Mouse (Mus musculus): ENCODE data around the gene Fam81b. TPM values are rescaled to one million over a fixed set of nuclear protein-coding genes. Genes with fewer than 3 reads are reported as not detected.
"Not testable (repeated sequence)": the region's sequence is repeated elsewhere in the genome, so short reads cannot be mapped to it uniquely, and the experiment has no call there.

Gene Fam81b
- polyA plus RNA-seq (2014; fragmentation: Nextera tagmentation; extraction: Ambion mirVana) = 0.16 and 0.30 TPM in 2 replicates

DNA sequence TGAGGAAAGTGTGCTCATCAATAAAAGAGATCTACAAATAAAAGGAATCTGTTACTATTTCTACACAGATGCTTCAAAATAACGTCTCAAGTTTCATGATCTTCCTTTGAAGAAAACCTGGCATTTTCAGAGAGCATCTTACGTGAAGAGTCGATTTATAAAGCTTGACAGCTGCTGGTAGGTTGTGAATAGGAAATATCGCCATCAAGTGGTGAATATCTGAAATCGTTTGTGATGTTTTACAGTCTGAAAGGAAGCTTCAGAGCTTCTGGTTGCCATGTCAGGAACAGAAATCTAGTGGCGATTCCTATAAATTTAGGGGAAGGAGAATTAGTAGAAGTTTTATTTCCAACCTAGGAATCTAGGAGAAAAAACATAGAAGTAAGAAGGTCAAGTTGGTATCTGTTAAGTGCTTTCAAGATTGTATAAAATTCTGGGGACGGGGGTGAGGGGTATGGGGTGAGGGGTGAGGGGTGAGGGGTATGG, at the start of gene Fam81b:
Gene Fam81b, minus strand, starts transcription at position 436 of the 486 bp plus-strand sequence.
- WGBS = 48% methylated on average over 7 of the region's 7 CpGs
- Histone ChIP-seq H3K4me3 (replicated peaks; ENCODE audit: low read depth, low read length) (no peak within 1 kb of the TSS), H3K9ac (replicated peaks; ENCODE audit: low read length) (no peak within 1 kb of the TSS), H3K4me1 (ENCODE audit: control insufficient read depth, insufficient read depth, low read length) (no peaks in the 10 kb centered on the region), H3K27ac (replicated peaks; ENCODE audit: low read depth, low read length) (no peak within 1 kb of the TSS), H3K36me3 (ENCODE audit: control insufficient read depth, insufficient read depth, low read length) (no peaks in the 10 kb centered on the region), H3K27me3 (ENCODE audit: control insufficient read depth, insufficient read depth, low read length) (no peaks in the 10 kb centered on the region), H3K9me3 (ENCODE audit: control insufficient read depth, low read length) (no peaks in the 10 kb centered on the region), H3K4me2 (ENCODE audit: low read length) (no peak within 1 kb of the TSS)
- DNase-seq (peak; percentile 7), ATAC-seq (ENCODE audit: low FRiP score, low TSS enrichment) (no peak)

DNA sequence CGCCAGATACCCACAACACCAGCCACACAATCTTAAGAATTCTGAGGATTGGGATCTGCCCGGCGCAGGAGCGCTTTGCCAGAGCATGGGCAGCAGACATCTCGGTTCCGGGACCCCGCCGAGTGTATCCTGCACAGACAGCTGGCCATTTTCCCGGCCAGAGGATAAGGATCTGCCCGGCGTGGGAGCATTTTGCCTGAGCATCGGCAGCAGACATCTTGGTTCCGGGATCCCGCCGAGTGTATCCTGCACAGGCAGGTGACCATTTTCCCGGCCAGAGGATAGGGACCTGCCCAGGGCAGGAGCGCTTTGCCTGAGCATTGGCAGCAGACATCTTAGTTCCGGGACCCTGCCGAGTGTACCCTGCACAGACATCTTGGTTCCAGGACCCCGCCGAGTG, 41.1 kb upstream of the Fam81b start:
- not testable (repeated sequence) for ATAC-seq (ENCODE audit: low FRiP score, low TSS enrichment); H3K27me3 ChIP-seq (ENCODE audit: control insufficient read depth, insufficient read depth, low read length); H3K9ac ChIP-seq (replicated peaks; ENCODE audit: low read length); H3K36me3 ChIP-seq (ENCODE audit: control insufficient read depth, insufficient read depth, low read length); H3K4me2 ChIP-seq (ENCODE audit: low read length); H3K27ac ChIP-seq (replicated peaks; ENCODE audit: low read depth, low read length); H3K4me3 ChIP-seq (replicated peaks; ENCODE audit: low read depth, low read length); H3K9me3 ChIP-seq (ENCODE audit: control insufficient read depth, low read length); H3K4me1 ChIP-seq (ENCODE audit: control insufficient read depth, insufficient read depth, low read length); DNase-seq
- WGBS = 82% methylated on average over 19 of the region's 21 CpGs

DNA sequence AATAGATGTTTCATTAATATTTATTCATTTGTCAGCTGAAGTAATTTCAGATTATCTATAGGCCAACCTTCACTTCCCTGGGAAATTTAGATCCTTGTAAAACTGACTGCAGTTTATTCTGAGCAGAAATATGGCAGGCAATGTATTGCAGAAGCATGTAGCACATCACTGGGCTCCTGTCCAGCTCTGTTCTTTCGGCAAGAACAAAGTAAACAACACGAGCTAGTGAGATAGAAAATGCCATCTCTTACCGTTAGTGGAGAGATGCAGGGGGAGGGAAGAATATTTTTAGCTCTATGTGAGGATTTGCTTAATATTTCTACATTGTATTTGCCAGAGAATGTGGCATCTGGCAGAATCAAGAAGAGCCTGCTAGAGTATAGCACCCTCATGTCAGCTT, 13.8 kb upstream of the Fam81b start:
- Histone ChIP-seq H3K4me2 (ENCODE audit: low read length) (no peak overlapping the region), H3K36me3 (ENCODE audit: control insufficient read depth, insufficient read depth, low read length) (no peaks in the 10 kb centered on the region), H3K9ac (replicated peaks; ENCODE audit: low read length) (no peak overlapping the region), H3K27me3 (ENCODE audit: control insufficient read depth, insufficient read depth, low read length) (no peaks in the 10 kb centered on the region), H3K4me3 (replicated peaks; ENCODE audit: low read depth, low read length) (no peak overlapping the region), H3K4me1 (ENCODE audit: control insufficient read depth, insufficient read depth, low read length) (no peaks in the 10 kb centered on the region), H3K27ac (replicated peaks; ENCODE audit: low read depth, low read length) (no peak overlapping the region), H3K9me3 (ENCODE audit: control insufficient read depth, low read length) (no peaks in the 10 kb centered on the region)
- ATAC-seq (ENCODE audit: low FRiP score, low TSS enrichment) (no peak), DNase-seq (no peak)
- WGBS = 84% methylated on average over 3 of the region's 3 CpGs

DNA sequence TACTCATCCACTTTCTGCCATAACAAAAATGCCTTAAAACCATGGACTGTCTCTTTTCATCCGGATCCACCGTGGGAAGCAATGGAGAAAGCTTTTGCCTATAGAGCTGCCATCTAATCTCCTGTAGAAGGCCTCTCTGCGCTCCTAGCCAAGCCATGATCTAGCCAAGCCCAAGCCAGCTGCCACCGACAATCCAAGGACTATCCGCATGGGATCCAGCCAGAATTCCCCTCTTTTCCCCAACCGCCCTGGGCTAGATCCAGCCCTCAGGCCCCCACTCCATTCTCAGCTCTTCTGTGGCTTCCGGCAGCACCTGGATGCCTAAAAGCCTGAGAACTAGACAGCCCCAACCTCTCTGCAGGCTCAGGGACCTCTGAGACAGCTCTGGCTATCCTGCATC, 6.7 kb upstream of the Fam81b start:
- 89% methylated on average over 7 of the region's 7 CpGs for WGBS
- Histone ChIP-seq H3K4me1 (ENCODE audit: control insufficient read depth, insufficient read depth, low read length) (no peaks in the 10 kb centered on the region), H3K27me3 (ENCODE audit: control insufficient read depth, insufficient read depth, low read length) (no peaks in the 10 kb centered on the region), H3K36me3 (ENCODE audit: control insufficient read depth, insufficient read depth, low read length) (no peaks in the 10 kb centered on the region), H3K4me2 (ENCODE audit: low read length) (no peak overlapping the region), H3K9me3 (ENCODE audit: control insufficient read depth, low read length) (no peaks in the 10 kb centered on the region), H3K27ac (replicated peaks; ENCODE audit: low read depth, low read length) (no peak overlapping the region), H3K9ac (replicated peaks; ENCODE audit: low read length) (no peak overlapping the region), H3K4me3 (replicated peaks; ENCODE audit: low read depth, low read length) (no peak overlapping the region)
- no peak for DNase-seq
- ATAC-seq (ENCODE audit: low FRiP score, low TSS enrichment) = no peak

DNA sequence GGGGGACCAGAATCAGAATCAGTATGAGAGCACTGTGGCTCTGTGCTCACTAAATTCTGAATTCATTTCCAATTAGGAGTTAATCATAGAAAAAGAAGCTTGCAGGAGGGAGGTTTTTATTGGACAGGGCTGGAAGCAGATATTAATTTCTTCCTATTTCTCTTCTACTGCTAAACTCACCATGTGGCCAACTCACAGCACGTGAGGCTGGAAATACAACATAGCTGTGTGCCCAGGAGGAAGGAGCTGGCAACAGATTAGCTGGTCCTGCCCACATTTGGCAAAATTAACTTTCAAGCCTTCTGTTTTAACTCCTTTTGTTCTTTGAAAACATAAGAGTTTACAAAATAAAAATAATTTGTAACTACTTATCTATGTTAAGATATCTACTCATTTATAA, 3.9 kb upstream of the Fam81b start:
- Histone ChIP-seq H3K9ac (replicated peaks; ENCODE audit: low read length) (no peak overlapping the region), H3K36me3 (ENCODE audit: control insufficient read depth, insufficient read depth, low read length) (no peaks in the 10 kb centered on the region), H3K9me3 (ENCODE audit: control insufficient read depth, low read length) (no peaks in the 10 kb centered on the region), H3K27ac (replicated peaks; ENCODE audit: low read depth, low read length) (no peak overlapping the region), H3K4me1 (ENCODE audit: control insufficient read depth, insufficient read depth, low read length) (no peaks in the 10 kb centered on the region), H3K4me2 (ENCODE audit: low read length) (no peak overlapping the region), H3K27me3 (ENCODE audit: control insufficient read depth, insufficient read depth, low read length) (no peaks in the 10 kb centered on the region), H3K4me3 (replicated peaks; ENCODE audit: low read depth, low read length) (no peak overlapping the region)
- ATAC-seq (ENCODE audit: low FRiP score, low TSS enrichment) (no peak), DNase-seq (no peak)
- WGBS = 46% methylated on average over 1 of the region's 1 CpGs

DNA sequence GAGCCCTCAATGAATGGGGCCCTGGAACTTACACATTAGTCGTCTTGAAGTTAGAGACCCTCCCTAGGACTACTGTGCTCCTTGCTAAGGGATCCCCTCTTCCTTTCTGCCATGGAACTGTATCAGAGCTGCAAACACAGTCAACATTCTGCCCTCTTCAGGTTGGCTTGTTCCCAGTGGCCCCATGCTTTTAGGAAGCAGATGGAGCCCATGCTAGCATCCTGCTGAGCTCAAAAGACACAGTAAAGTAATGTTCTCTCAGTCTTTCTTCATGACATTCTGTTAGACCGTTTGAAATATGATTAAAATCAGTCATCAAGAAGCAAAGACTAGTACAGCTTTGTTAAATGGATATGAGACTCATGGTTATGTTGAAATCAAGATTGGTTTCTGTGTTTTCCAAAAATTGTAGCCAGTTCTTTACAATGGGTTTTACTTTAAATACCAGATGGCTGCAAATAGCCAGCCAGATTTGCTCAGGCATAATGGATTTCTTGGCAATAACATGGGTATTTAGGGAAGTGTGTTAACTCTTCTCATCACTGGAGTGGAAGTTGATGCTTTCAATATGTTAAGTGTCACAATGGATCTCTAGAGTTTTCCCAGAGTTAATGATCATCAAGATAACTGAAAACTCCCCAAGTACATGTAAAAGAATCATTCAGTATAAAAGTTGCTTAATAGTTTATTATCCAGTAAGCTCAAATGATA, 938 bp upstream of the Fam81b start:
- H3K36me3 ChIP-seq (ENCODE audit: control insufficient read depth, insufficient read depth, low read length) = no peaks in the 10 kb centered on the region
- H3K4me3 ChIP-seq (replicated peaks; ENCODE audit: low read depth, low read length) = no peak overlapping the region
- no peak for DNase-seq
- H3K4me1 ChIP-seq (ENCODE audit: control insufficient read depth, insufficient read depth, low read length) = no peaks in the 10 kb centered on the region
- H3K9me3 ChIP-seq (ENCODE audit: control insufficient read depth, low read length) = no peaks in the 10 kb centered on the region
- no peak for ATAC-seq (ENCODE audit: low FRiP score, low TSS enrichment)
- H3K27me3 ChIP-seq (ENCODE audit: control insufficient read depth, insufficient read depth, low read length) = no peaks in the 10 kb centered on the region
- no peak overlapping the region for H3K27ac ChIP-seq (replicated peaks; ENCODE audit: low read depth, low read length)
- WGBS = 60% methylated on average over 2 of the region's 2 CpGs
- H3K4me2 ChIP-seq (ENCODE audit: low read length) = no peak overlapping the region
- no peak overlapping the region for H3K9ac ChIP-seq (replicated peaks; ENCODE audit: low read length)

DNA sequence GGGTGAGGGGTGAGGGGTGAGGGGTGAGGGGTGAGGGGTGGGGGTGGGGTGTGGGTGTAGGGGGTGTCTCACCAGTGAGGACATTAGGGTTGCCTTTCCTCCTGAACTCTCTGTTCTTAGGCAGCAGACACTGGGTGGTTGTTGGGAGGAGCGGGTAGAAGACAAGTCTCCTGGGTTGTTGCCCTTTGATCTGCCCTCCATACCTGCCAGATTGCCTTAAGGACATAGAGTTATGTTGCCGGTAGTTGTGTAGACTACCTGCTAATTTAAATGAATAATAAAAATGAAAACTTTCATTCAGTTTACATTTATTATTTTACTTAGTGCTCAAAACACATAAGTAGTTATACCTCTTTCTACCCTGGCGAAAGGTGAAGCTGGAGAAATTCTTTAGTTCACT, 369 bp upstream of the Fam81b start:
- H3K9me3 ChIP-seq (ENCODE audit: control insufficient read depth, low read length) = no peaks in the 10 kb centered on the region
- no peaks in the 10 kb centered on the region for H3K4me1 ChIP-seq (ENCODE audit: control insufficient read depth, insufficient read depth, low read length)
- no peak overlapping the region for H3K4me3 ChIP-seq (replicated peaks; ENCODE audit: low read depth, low read length)
- WGBS = 94% methylated on average over 3 of the region's 3 CpGs
- H3K27ac ChIP-seq (replicated peaks; ENCODE audit: low read depth, low read length) = no peak overlapping the region
- no peak overlapping the region for H3K9ac ChIP-seq (replicated peaks; ENCODE audit: low read length)
- no peaks in the 10 kb centered on the region for H3K36me3 ChIP-seq (ENCODE audit: control insufficient read depth, insufficient read depth, low read length)
- DNase-seq (no peak), ATAC-seq (ENCODE audit: low FRiP score, low TSS enrichment) (no peak)
- H3K27me3 ChIP-seq (ENCODE audit: control insufficient read depth, insufficient read depth, low read length) = no peaks in the 10 kb centered on the region
- H3K4me2 ChIP-seq (ENCODE audit: low read length) = no peak overlapping the region

DNA sequence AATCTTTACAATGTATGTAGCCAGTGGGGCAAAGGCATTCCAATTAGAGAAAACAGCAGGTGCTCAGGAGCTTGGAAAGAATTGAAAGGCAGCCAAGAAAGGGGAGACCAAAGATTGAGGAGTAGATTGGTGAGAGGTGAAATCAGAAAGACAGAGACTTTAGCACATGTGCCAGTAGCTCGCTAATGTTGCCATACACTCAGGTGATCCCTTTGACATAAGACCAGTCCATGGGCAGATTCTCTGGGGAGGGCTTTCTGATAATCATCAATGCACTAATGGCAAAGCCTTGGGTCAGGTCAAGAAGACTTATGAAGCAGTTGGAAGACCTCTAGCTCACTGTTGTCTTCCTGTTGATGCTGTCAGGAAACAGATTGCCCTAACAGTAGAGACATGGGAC, 671 bp downstream of the Fam81b start:
- no peak overlapping the region for H3K4me2 ChIP-seq (ENCODE audit: low read length)
- H3K27me3 ChIP-seq (ENCODE audit: control insufficient read depth, insufficient read depth, low read length) = no peaks in the 10 kb centered on the region
- H3K4me3 ChIP-seq (replicated peaks; ENCODE audit: low read depth, low read length) = no peak overlapping the region
- no peaks in the 10 kb centered on the region for H3K4me1 ChIP-seq (ENCODE audit: control insufficient read depth, insufficient read depth, low read length)
- no peak overlapping the region for H3K27ac ChIP-seq (replicated peaks; ENCODE audit: low read depth, low read length)
- no peak for DNase-seq
- ATAC-seq (ENCODE audit: low FRiP score, low TSS enrichment) = no peak
- H3K9me3 ChIP-seq (ENCODE audit: control insufficient read depth, low read length) = no peaks in the 10 kb centered on the region
- no peaks in the 10 kb centered on the region for H3K36me3 ChIP-seq (ENCODE audit: control insufficient read depth, insufficient read depth, low read length)
- WGBS = 72% methylated on average over 1 of the region's 1 CpGs
- no peak overlapping the region for H3K9ac ChIP-seq (replicated peaks; ENCODE audit: low read length)

DNA sequence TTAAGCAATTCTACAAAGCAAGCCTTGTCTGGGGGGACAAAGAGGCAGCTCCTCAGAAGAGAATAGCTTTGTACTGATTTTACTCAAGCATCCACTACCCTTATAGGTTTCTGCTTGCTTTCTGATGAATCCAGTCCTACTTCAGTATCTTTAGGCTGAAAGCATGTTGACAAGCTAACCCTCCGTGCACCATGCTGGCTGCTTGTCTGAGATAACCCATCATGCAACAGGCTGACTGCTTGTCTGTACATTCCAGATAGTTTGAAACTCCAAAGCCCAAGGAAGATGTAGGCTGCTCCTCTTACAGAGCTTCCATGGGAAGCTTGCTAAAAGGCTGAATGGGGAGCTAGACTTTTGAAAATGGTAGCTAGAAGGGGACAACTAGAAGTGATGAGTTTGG, 1.7 kb downstream of the Fam81b start:
- Histone ChIP-seq H3K4me3 (replicated peaks; ENCODE audit: low read depth, low read length) (no peak overlapping the region), H3K4me2 (ENCODE audit: low read length) (no peak overlapping the region), H3K9me3 (ENCODE audit: control insufficient read depth, low read length) (no peaks in the 10 kb centered on the region), H3K36me3 (ENCODE audit: control insufficient read depth, insufficient read depth, low read length) (no peaks in the 10 kb centered on the region), H3K4me1 (ENCODE audit: control insufficient read depth, insufficient read depth, low read length) (no peaks in the 10 kb centered on the region), H3K27ac (replicated peaks; ENCODE audit: low read depth, low read length) (no peak overlapping the region), H3K9ac (replicated peaks; ENCODE audit: low read length) (no peak overlapping the region), H3K27me3 (ENCODE audit: control insufficient read depth, insufficient read depth, low read length) (no peaks in the 10 kb centered on the region)
- DNase-seq (no peak), ATAC-seq (ENCODE audit: low FRiP score, low TSS enrichment) (no peak)
- WGBS = 86% methylated on average over 1 of the region's 1 CpGs

Data from midbrain, embryonic 14.5 days (tissue).